Mouse (Mus musculus): ENCODE results near the gene Hbp1. TPM values are rescaled to one million over a fixed set of nuclear protein-coding genes. Genes with fewer than 3 reads are reported as not detected.

Hbp1 gene
- total RNA-seq (2021) (10 to 100 TPM; 58.2 to 67.2 TPM), polyA plus RNA-seq (2012; rRNA removed) (65.4 and 108 TPM in 2 replicates)
- long read RNA-seq, transcript Hbp1-202 (11 exons, 3,142 nt), result major isoform, 31 of 51 reads
- long read RNA-seq, partial matches to known transcripts, result 12 of 51 reads
- long read RNA-seq, other reads (novel, unspliced or antisense), result 6 of 51 reads

- peaks cover 19% of the 10 kb centered on the region for H3K36me3 ChIP-seq (ENCODE audit: control insufficient read depth, insufficient read depth, low read length)
- H3K4me1 ChIP-seq (ENCODE audit: control insufficient read depth, insufficient read depth, low read length), result peaks cover 6% of the 10 kb centered on the region
- H3K27ac ChIP-seq, result peak within 1 kb of the TSS; percentile 98
- intact Hi-C loops (cut with DNase I), result loop anchor here (10.0 kb wide), 1 partner anchor 435 kb away; no protein-coding TSS in a partner anchor
- peaks cover 4% of the 10 kb centered on the region; the same call in 1 of the 2 replicates for H3K79me2 ChIP-seq (replicated peaks; ENCODE audit: control insufficient read depth, insufficient read depth, low read length)
- TF ChIP-seq POLR2A (IDR thresholded peaks at IDR 0.05; ENCODE audit: insufficient read depth, low read depth, low read length) (peak; percentile 83), CTCF (IDR thresholded peaks at IDR 0.05) (no peak)
- DNase-seq, result peak; percentile 96 to 99
- no peaks in the 10 kb centered on the region for H3K27me3 ChIP-seq (ENCODE audit: control insufficient read depth, insufficient read depth, low read length)
- peak within 1 kb of the TSS; percentile 78 for H3K4me3 ChIP-seq
- under 1% methylated on average over 70 of the region's 71 CpGs for WGBS
- H3K9ac ChIP-seq (ENCODE audit: low read depth, low read length), result peak within 1 kb of the TSS; percentile 100
Observed at GRCm38 (mm10) chr12:31949759-31950658, at the start of gene Hbp1. Gene Hbp1 (minus strand): TSS chr12:31950535.

GRCm38 (mm10) chr12:31998706-31999105, 48.4 kb upstream of the Hbp1 start:
- Histone ChIP-seq H3K4me3 (no peak overlapping the region), H3K9ac (ENCODE audit: low read depth, low read length) (no peak overlapping the region)

GRCm38 (mm10) chr12:31997328-31997878, 47.1 kb upstream of the Hbp1 start:
- no peaks in the 10 kb centered on the region for H3K36me3 ChIP-seq (ENCODE audit: control insufficient read depth, insufficient read depth, low read length)
- H3K27me3 ChIP-seq (ENCODE audit: control insufficient read depth, insufficient read depth, low read length), result no peaks in the 10 kb centered on the region
- 36% methylated on average over 3 of the region's 3 CpGs for WGBS
- H3K9ac ChIP-seq (ENCODE audit: low read depth, low read length), result no peak overlapping the region
- intact Hi-C loops (cut with DNase I), result no loop called here
- H3K27ac ChIP-seq, result no peak overlapping the region
- H3K4me3 ChIP-seq, result no peak overlapping the region
- no peaks in the 10 kb centered on the region for H3K79me2 ChIP-seq (replicated peaks; ENCODE audit: control insufficient read depth, insufficient read depth, low read length)
- TF ChIP-seq EP300 (IDR thresholded peaks at IDR 0.05; ENCODE audit: insufficient read depth, low read depth, low read length), result no peak
- no peak for TF ChIP-seq CTCF (IDR thresholded peaks at IDR 0.05)
- TF ChIP-seq POLR2A (IDR thresholded peaks at IDR 0.05; ENCODE audit: insufficient read depth, low read depth, low read length), result no peak
- no peak for DNase-seq
- H3K4me1 ChIP-seq (ENCODE audit: control insufficient read depth, insufficient read depth, low read length), result no peaks in the 10 kb centered on the region; the same call in 1 of the 2 replicates

More at GRCm38 (mm10) chr12:31998706-31999105, 48.4 kb upstream of the Hbp1 start:
- Histone ChIP-seq H3K36me3 (ENCODE audit: control insufficient read depth, insufficient read depth, low read length) (no peaks in the 10 kb centered on the region), H3K4me1 (ENCODE audit: control insufficient read depth, insufficient read depth, low read length) (no peaks in the 10 kb centered on the region; the same call in 1 of the 2 replicates), H3K27me3 (ENCODE audit: control insufficient read depth, insufficient read depth, low read length) (no peaks in the 10 kb centered on the region), H3K27ac (no peak overlapping the region), H3K79me2 (replicated peaks; ENCODE audit: control insufficient read depth, insufficient read depth, low read length) (no peaks in the 10 kb centered on the region)
- DNase-seq, result no peak
- intact Hi-C loops (cut with DNase I), result no loop called here
- no peak for TF ChIP-seq CTCF (IDR thresholded peaks at IDR 0.05)
- no peak for TF ChIP-seq POLR2A (IDR thresholded peaks at IDR 0.05; ENCODE audit: insufficient read depth, low read depth, low read length)
- TF ChIP-seq EP300 (IDR thresholded peaks at IDR 0.05; ENCODE audit: insufficient read depth, low read depth, low read length), result no peak
- 73% methylated on average over 5 of the region's 5 CpGs for WGBS

- TF ChIP-seq POLR2A (IDR thresholded peaks at IDR 0.05; ENCODE audit: insufficient read depth, low read depth, low read length) (no peak), CTCF (IDR thresholded peaks at IDR 0.05) (no peak), EP300 (IDR thresholded peaks at IDR 0.05; ENCODE audit: insufficient read depth, low read depth, low read length) (no peak)
- intact Hi-C loops (cut with DNase I), result no loop called here
- H3K27ac ChIP-seq, result no peak overlapping the region
- no peaks in the 10 kb centered on the region for H3K79me2 ChIP-seq (replicated peaks; ENCODE audit: control insufficient read depth, insufficient read depth, low read length)
- H3K9ac ChIP-seq (ENCODE audit: low read depth, low read length), result no peak overlapping the region
- H3K27me3 ChIP-seq (ENCODE audit: control insufficient read depth, insufficient read depth, low read length), result no peaks in the 10 kb centered on the region
- WGBS, result 35% methylated on average over 5 of the region's 5 CpGs
- H3K4me1 ChIP-seq (ENCODE audit: control insufficient read depth, insufficient read depth, low read length), result no peaks in the 10 kb centered on the region; the same call in 1 of the 2 replicates
- no peak overlapping the region for H3K4me3 ChIP-seq
- DNase-seq, result peak in 1 of 2 experiments; percentile 24
- no peaks in the 10 kb centered on the region for H3K36me3 ChIP-seq (ENCODE audit: control insufficient read depth, insufficient read depth, low read length)
Observed at GRCm38 (mm10) chr12:31996877-31997276, 46.5 kb upstream of the Hbp1 start.

- no peak overlapping the region for H3K27ac ChIP-seq
- no peaks in the 10 kb centered on the region for H3K79me2 ChIP-seq (replicated peaks; ENCODE audit: control insufficient read depth, insufficient read depth, low read length)
- H3K4me1 ChIP-seq (ENCODE audit: control insufficient read depth, insufficient read depth, low read length), result no peaks in the 10 kb centered on the region
- H3K36me3 ChIP-seq (ENCODE audit: control insufficient read depth, insufficient read depth, low read length), result no peaks in the 10 kb centered on the region
- H3K9ac ChIP-seq (ENCODE audit: low read depth, low read length), result no peak overlapping the region
- no peaks in the 10 kb centered on the region for H3K27me3 ChIP-seq (ENCODE audit: control insufficient read depth, insufficient read depth, low read length)
- whole genome bisulfite sequencing, result 90% methylated on average over 4 of the region's 4 CpGs
- intact Hi-C loops (cut with DNase I), result no loop called here
- DNase-seq, result no peak
- TF ChIP-seq POLR2A (IDR thresholded peaks at IDR 0.05; ENCODE audit: insufficient read depth, low read depth, low read length) (no peak), CTCF (IDR thresholded peaks at IDR 0.05) (no peak), EP300 (IDR thresholded peaks at IDR 0.05; ENCODE audit: insufficient read depth, low read depth, low read length) (no peak)
- no peak overlapping the region for H3K4me3 ChIP-seq
Observed at GRCm38 (mm10) chr12:31990575-31990974, 40.2 kb upstream of the Hbp1 start.

Data from heart, adult 2 months (tissue).